Mouse (Mus musculus) small intestine, adult 10 weeks (tissue): ENCODE data around the gene Cnrip1. TPM values are rescaled to one million over a fixed set of nuclear protein-coding genes. Genes with fewer than 3 reads are reported as not detected.

ENCODE experiments used
- polyA plus RNA-seq: library from polyadenylated mRNA; stranded (reverse); fragments of 350-450 nt; fragmentation: Illumina TruSeq; extraction: RNeasy Lipid Tissue Mini Kit (QIAGEN cat#74804); gene quantifications from one replicate; pipeline ENCODE4 v1.2.3, GENCODE M21; 2014; ENCODE audit warnings: low replicate concordance

The Cnrip1 gene
- 3.3 TPM for polyA plus RNA-seq

DNA sequence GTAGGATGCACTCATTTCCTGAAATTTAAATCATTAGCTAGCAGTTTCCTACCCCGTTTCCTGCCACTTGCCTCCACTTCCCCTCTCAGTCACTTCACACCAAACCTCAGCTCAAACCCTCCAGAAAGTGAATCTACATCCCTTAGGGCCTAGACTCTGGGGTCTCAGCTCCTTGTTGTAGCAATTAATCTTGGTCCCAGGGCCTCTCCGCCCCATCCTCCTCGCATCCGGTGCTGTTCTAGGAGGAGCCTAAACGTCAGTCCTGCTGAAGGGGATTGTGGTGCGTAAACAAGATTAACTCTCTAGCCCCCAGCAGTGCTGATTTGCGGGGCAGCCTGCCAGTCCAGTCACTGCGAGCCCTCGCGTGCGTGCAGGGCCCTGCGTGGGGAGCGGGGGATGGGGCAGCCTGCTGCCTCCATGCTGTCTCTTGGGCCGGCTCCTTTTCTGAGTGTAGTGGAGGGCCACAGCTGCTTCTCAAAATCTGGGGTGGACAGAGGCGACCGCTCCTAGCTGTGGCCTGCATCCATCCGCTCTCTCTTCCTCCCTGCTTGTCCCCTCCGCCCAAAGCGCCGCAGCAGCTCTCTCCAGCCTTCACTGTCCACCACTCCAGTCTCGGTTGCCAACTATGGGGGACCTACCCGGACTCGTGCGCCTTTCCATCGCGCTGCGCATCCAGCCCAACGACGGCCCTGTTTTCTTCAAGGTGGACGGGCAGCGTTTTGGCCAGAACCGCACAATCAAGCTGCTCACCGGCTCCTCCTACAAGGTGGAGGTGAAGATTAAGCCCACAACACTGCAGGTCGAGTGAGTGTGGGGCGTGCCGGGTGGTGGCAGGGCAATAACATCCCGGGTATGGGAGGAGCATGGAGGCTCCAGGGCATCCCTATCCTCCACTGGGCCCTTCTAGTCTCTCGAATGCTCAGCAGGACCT, at the start of gene Cnrip1, which contains the start of gene Plek:
Cnrip1 (plus strand) TSS at position 42 of the 931 bp plus-strand sequence.
Plek (minus strand) TSS at position 837 of the 931 bp plus-strand sequence.

Other genes starting within 250 kb of the Cnrip1 start
- gene Fbxo48, start 100.2 kb upstream of the Cnrip1 start, polyA plus RNA-seq = 9.1 TPM
- gene Plek, start 795 bp downstream of the Cnrip1 start, polyA plus RNA-seq = 21.1 TPM
- 282 TPM for gene Ppp3r1, start 107.7 kb downstream of the Cnrip1 start, polyA plus RNA-seq
- 13.6 TPM for gene Wdr92, start 130.5 kb downstream of the Cnrip1 start, polyA plus RNA-seq
- 65.1 TPM for gene Pno1, start 160.0 kb downstream of the Cnrip1 start, polyA plus RNA-seq
- 127 TPM for gene C1d, start 206.0 kb downstream of the Cnrip1 start, polyA plus RNA-seq